Mouse (Mus musculus) brain, embryonic 14.5 days (tissue): ENCODE data around the gene Gm49342. TPM values are rescaled to one million over a fixed set of nuclear protein-coding genes. Genes with fewer than 3 reads are reported as not detected.
"Not testable (repeated sequence)": the region's sequence is repeated elsewhere in the genome, so short reads cannot be mapped to it uniquely, and the experiment has no call there.

Experiments used
- DNase-seq: peaks from one replicate; pipeline ENCODE4 v3.0.0-alpha.2; 2011; ENCODE audit warnings: low read depth
- CTCF ChIP-seq: fragments of 200-500 bp; IDR thresholded peaks from 2 replicates; pipeline ENCODE4 v1.5.1; 2012; ENCODE audit warnings: inconsistent platforms, mild to moderate bottlenecking, moderate library complexity, borderline replicate concordance; ENCODE audit not compliant: insufficient read depth, insufficient read length; ENCODE audit errors: extremely low read depth
- POLR2A ChIP-seq: fragments of 200-500 bp; IDR thresholded peaks from 2 replicates; pipeline ENCODE4 v1.6.1; 2012; ENCODE audit warnings: mild to moderate bottlenecking, inconsistent platforms, borderline replicate concordance; ENCODE audit not compliant: poor library complexity, insufficient read depth, insufficient read length, severe bottlenecking; ENCODE audit errors: extremely low read depth
- polyA plus RNA-seq: library from polyadenylated mRNA; depleted of rRNA; stranded (reverse); fragments of >200 nt; gene quantifications from 2 replicates; pipeline ENCODE4 v1.2.3, GENCODE M21; 2012

The Gm49342 gene
- polyA plus RNA-seq, 1 experiment = 18.1 TPM

GRCm38 (mm10) chr14:50924281-50925064, 19.8 kb upstream of the Gm49342 start, which contains the start of the genes Osgep and Apex1:
Gene Osgep (minus strand): TSS chr14:50924893.
Gene Apex1 (plus strand): TSS chr14:50924968.
- no peak for TF ChIP-seq CTCF
- TF ChIP-seq POLR2A = peak; percentile 26; the same call in 1 of the 2 replicates
- DNase-seq = peak; percentile 99

GRCm38 (mm10) chr14:50925111-50925920, 19.0 kb upstream of the Gm49342 start:
- no peak for DNase-seq
- no peak for TF ChIP-seq POLR2A
- TF ChIP-seq CTCF = no peak

GRCm38 (mm10) chr14:50927366-50927765, 17.0 kb upstream of the Gm49342 start:
- no peak for TF ChIP-seq POLR2A
- no peak for TF ChIP-seq CTCF
- no peak for DNase-seq

GRCm38 (mm10) chr14:50929951-50930350, 14.4 kb upstream of the Gm49342 start:
- TF ChIP-seq CTCF (no peak), POLR2A (no peak)
- no peak for DNase-seq

- DNase-seq = no peak
- TF ChIP-seq POLR2A = no peak
- TF ChIP-seq CTCF = no peak
These were observed 14.0 kb upstream of the Gm49342 start for GRCm38 (mm10) chr14:50930377-50930753.

GRCm38 (mm10) chr14:50930754-50931492, 13.4 kb upstream of the Gm49342 start, which contains the start of the genes Pip4p1 and Pnp:
Gene Pip4p1 (minus strand): TSS chr14:50930856.
Gene Pnp (plus strand): TSS chr14:50931082.
- TF ChIP-seq POLR2A (peak; percentile 91), CTCF (no peak)
- peak; percentile 100 for DNase-seq

- DNase-seq = no peak
- TF ChIP-seq POLR2A (no peak), CTCF (no peak)
These were observed 12.8 kb upstream of the Gm49342 start for GRCm38 (mm10) chr14:50931493-50932020.

- no peak for DNase-seq
- TF ChIP-seq CTCF (no peak), POLR2A (no peak)
These were observed 7.7 kb upstream of the Gm49342 start for GRCm38 (mm10) chr14:50936649-50937048.

GRCm38 (mm10) chr14:50938119-50938908, 6.0 kb upstream of the Gm49342 start:
- TF ChIP-seq POLR2A (no peak), CTCF (no peak)
- no peak for DNase-seq

GRCm38 (mm10) chr14:50938940-50939339, 5.4 kb upstream of the Gm49342 start:
- TF ChIP-seq CTCF (no peak), POLR2A (no peak)

GRCm38 (mm10) chr14:50944668-50945033, 334 bp downstream of the Gm49342 start:
- peak; percentile 82 for DNase-seq

More at GRCm38 (mm10) chr14:50938940-50939339, 5.4 kb upstream of the Gm49342 start:
- no peak for DNase-seq

- DNase-seq = not testable (repeated sequence)
These were observed 764 bp downstream of the Gm49342 start for GRCm38 (mm10) chr14:50945081-50945480.

GRCm38 (mm10) chr14:50945526-50945925, 1.2 kb downstream of the Gm49342 start:
- not testable (repeated sequence) for DNase-seq
